Mouse (Mus musculus) liver, adult 10 weeks (tissue): Measurements from ENCODE around the gene Sirt5. TPM values are rescaled to one million over a fixed set of nuclear protein-coding genes. Genes with fewer than 3 reads are reported as not detected.

ENCODE experiments used
- polyA plus RNA-seq: library from polyadenylated mRNA; stranded (reverse); fragments of 350-450 nt; fragmentation: Illumina TruSeq; extraction: RNeasy Lipid Tissue Mini Kit (QIAGEN cat#74804); gene quantifications from one replicate; pipeline ENCODE4 v1.2.3, GENCODE M21; 2014; ENCODE audit warnings: low read depth, low replicate concordance

The Sirt5 gene
- 9.9 TPM for polyA plus RNA-seq

DNA sequence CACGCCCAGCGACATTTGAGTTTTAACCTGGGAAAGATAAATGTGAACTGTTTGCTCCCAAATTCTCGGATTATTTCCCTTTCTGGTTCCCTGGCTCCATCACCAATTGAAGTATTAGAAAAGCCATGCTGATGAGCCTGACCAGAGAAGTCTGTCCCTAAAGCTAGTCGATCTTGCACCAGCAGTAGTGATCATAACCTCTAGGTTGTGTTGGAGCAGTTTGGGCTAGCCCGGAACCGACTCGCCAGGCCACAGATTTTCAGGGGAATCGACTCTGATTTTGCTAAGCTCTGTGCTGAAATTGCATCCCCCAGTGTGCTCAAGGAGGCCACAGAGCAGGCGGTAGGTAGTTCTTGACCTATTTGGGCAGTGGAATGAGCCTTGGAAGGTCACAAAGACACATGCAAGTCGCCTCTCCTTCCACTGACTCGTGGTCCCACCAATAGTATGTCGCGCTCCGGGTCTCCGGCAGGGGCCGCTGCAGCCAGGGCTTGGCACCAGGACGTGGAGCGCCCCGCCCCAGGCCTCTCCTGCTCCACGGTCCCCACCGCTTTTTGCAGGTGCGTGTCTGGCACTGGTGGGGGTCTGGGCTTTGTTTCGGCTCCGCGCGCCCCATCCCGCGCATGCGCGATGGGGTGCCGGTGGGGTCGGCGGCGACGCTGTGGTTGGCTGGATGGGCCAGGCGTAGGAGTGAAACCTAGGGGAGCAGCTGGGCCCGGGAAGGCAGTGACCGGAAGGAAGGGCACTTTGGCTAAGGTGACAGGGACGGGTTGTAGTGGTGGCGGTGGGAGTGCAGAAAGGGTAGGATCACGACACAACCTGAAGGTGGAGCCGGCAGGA lies at the start of gene Sirt5:
Sirt5 (plus strand) TSS at position 512 of the 840 bp plus-strand sequence.

GRCm38 (mm10) chr13:43398297-43399080 lies 33.2 kb downstream of the Sirt5 start, which contains the start of gene Nol7:
TSS of gene Nol7 (plus strand) at chr13:43398390.

Other genes with a start within 250 kb of the Sirt5 start
- gene Tbc1d7, start 194.0 kb upstream of the Sirt5 start, polyA plus RNA-seq = 5.6 TPM
- 0.82 TPM for gene Gfod1, start 61.3 kb upstream of the Sirt5 start, polyA plus RNA-seq
- 187 TPM for gene Nol7, start 32.9 kb downstream of the Sirt5 start, polyA plus RNA-seq
- gene Ranbp9, start 115.8 kb downstream of the Sirt5 start, polyA plus RNA-seq = 48.9 TPM
- 23.9 TPM for gene Mcur1, start 194.7 kb downstream of the Sirt5 start, polyA plus RNA-seq